Mouse (Mus musculus) thymus, adult 2 months (tissue): ENCODE measurements around the gene Adamts2. TPM values are rescaled to one million over a fixed set of nuclear protein-coding genes. Genes with fewer than 3 reads are reported as not detected.

Experiments used
- DNase-seq: peaks from one replicate; pipeline ENCODE4 v3.0.0; 2021
- H3K27ac ChIP-seq: fragments of 200-500 bp; 2 replicates; pipeline ENCODE4 v1.5.1; 2012; ENCODE audit warnings: low read length, control low read depth; ENCODE audit not compliant: control insufficient read depth, insufficient read depth
- H3K27me3 ChIP-seq: fragments of 200-500 bp; 2 replicates; pipeline ENCODE4 v1.6.1; 2012; ENCODE audit warnings: mild to moderate bottlenecking, low read length, moderate library complexity, mixed read lengths; ENCODE audit not compliant: control insufficient read depth, insufficient read depth
- H3K36me3 ChIP-seq: fragments of 200-500 bp; 2 replicates; pipeline ENCODE4 v1.6.1; 2012; ENCODE audit warnings: mild to moderate bottlenecking, low read length, moderate library complexity; ENCODE audit not compliant: control insufficient read depth, insufficient read depth
- H3K4me1 ChIP-seq: fragments of 200-500 bp; replicated peaks from 2 replicates; pipeline ENCODE4 v1.6.1; 2012; ENCODE audit warnings: low read length; ENCODE audit not compliant: control insufficient read depth, insufficient read depth
- H3K4me3 ChIP-seq: fragments of 200-500 bp; 2 replicates; pipeline ENCODE4 v1.5.1; 2012; ENCODE audit warnings: mild to moderate bottlenecking, low read length, control low read depth, moderate library complexity; ENCODE audit not compliant: control insufficient read depth, insufficient read depth
- CTCF ChIP-seq: fragments of 200-500 bp; IDR thresholded peaks from 2 replicates; pipeline ENCODE4 v1.5.1; 2012; ENCODE audit warnings: mild to moderate bottlenecking, control low read depth, low read length, moderate library complexity, borderline replicate concordance; ENCODE audit not compliant: control insufficient read depth, poor library complexity, insufficient read depth; ENCODE audit errors: extremely low read depth
- POLR2A ChIP-seq: fragments of 200-500 bp; IDR thresholded peaks from 2 replicates; pipeline ENCODE4 v1.6.1; 2012; ENCODE audit warnings: mild to moderate bottlenecking, low read length, control low read depth, moderate library complexity; ENCODE audit not compliant: control insufficient read depth, poor library complexity, insufficient read depth; ENCODE audit errors: extremely low read depth
- WGBS: fragments of 180-500 bp; shearing (Covaris S2); methylation state at CpG from one replicate; pipeline ENCODE4 v1.1.7; 2018; 5-methylcytosine and 5-hydroxymethylcytosine counted together
- polyA plus RNA-seq: library from polyadenylated mRNA; depleted of rRNA; stranded (reverse); fragments of >200 nt; gene quantifications from 2 replicates; pipeline ENCODE4 v1.2.3, GENCODE M21; 2012

Gene Adamts2
- polyA plus RNA-seq, 1 experiment, result 5.5 TPM

DNA sequence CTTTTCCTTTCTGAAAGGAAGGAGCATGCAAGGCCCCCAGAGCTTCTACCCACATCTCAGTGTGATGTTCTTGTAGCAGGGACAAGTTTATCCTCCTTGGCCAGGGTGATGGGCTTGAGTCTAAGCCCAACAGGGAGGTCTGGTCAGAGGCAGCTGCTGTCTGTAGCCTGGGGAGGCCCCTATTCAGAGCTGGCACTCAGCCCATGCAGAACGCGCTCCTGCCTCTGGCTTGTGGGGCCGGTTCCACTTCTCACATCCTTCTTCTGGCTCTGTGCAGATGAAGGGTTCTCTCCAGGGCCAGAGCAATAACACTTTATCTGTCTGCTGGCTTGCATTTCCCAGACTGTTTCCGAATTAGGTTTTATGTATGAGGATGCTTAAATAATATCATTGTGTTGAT lies 44.3 kb downstream of the Adamts2 start:
- Histone ChIP-seq H3K4me1 (no peaks in the 10 kb centered on the region), H3K27ac (no peak overlapping the region), H3K4me3 (no peak overlapping the region), H3K36me3 (no peaks in the 10 kb centered on the region), H3K27me3 (no peaks in the 10 kb centered on the region)
- 63% methylated on average over 4 of the region's 4 CpGs for WGBS
- DNase-seq, result no peak
- TF ChIP-seq CTCF, result no peak
- TF ChIP-seq POLR2A, result no peak

DNA sequence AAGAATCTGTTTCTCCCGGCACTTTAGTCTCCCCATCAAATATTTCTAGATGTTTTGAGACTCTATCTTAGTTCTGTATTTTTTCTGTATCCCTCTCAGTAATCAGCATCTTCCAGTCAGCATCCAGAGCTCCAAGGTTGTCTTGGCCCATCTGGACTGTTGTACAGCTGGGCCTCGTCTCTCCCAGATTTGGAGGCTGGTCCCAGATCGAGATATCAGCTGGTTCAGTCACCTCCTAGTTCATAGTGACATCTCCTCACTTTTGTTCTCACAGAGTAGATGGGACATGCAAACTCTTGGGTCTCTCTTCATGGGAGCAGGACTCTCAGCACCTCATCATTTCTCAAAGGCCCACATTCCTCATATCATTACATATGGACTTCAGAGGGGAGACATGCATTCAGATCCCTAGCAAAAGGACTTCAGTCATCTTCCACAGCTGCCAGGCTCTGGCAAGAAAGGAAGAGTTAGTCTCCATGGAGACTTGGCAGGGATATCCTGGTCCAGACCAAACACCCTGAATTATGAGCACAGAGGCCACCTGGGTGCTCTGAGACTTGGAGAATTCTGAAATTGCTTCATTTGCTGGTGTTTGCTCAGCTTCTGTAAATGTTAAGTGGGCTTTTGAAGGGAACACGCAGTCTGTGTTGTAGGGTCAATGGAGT lies 46.4 kb downstream of the Adamts2 start:
- 92% methylated on average over 4 of the region's 4 CpGs for WGBS
- Histone ChIP-seq H3K27me3 (no peaks in the 10 kb centered on the region), H3K4me3 (no peak overlapping the region), H3K27ac (no peak overlapping the region), H3K4me1 (no peaks in the 10 kb centered on the region), H3K36me3 (no peaks in the 10 kb centered on the region)
- TF ChIP-seq CTCF, result no peak
- no peak for TF ChIP-seq POLR2A
- no peak for DNase-seq

DNA sequence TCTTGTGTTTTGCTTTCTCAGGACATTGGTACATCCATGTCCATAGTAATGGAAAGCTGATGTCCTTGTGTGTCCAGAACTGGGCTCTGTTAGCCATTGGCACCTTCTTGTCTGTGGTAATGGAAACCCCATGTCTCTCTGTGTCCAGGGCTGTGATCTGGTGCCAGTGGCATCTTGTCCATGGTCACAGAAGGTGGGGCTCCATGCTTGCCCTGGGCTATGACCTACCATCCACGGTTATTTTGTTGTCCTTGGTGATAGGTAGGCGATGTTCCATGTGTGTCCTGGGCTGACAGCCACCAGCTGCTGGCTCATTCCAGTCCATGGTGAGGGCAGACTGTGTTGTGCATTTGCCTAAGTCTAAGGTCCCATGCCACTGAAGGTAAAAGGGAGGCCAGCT lies 48.2 kb downstream of the Adamts2 start:
- H3K36me3 ChIP-seq, result no peaks in the 10 kb centered on the region
- TF ChIP-seq POLR2A, result no peak
- TF ChIP-seq CTCF, result no peak
- no peaks in the 10 kb centered on the region for H3K27me3 ChIP-seq
- DNase-seq, result no peak
- no peak overlapping the region for H3K4me3 ChIP-seq
- H3K4me1 ChIP-seq, result no peaks in the 10 kb centered on the region
- 93% methylated on average over 2 of the region's 2 CpGs for WGBS
- H3K27ac ChIP-seq, result no peak overlapping the region

DNA sequence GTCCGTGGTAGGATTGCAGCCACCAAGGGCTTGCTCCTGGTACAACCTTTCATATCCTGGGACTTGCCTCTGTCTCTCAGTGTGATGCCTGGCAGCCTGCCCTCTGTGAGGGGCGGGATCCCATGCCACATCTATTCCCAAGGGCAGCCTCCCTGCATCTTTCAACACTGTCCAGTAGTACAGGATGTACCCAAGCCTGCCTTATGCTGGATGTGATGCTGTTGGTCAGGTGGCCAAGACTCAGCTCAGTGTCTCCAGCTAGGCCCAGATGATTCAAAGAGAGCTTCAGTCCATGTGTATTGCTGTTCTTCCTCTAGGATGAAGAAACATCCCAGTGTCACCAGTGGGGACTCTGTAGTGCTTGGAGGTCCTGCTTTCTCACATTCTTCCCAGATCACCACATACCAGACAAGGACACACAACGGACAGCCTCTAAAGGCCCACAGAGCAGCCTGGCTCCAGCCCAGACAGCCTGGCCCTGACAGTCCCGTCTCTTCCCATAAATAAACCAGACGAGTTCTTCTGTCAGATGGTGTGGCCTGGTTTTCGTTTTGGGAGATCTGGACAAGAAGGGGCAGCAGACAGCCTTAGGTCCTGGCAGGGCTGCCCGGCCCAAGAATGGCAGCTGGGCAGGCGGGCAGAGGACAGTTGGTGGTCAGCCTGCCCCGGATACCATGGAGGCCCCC lies 52.0 kb downstream of the Adamts2 start:
- Histone ChIP-seq H3K36me3 (no peaks in the 10 kb centered on the region), H3K27me3 (no peaks in the 10 kb centered on the region), H3K27ac (no peak overlapping the region), H3K4me3 (no peak overlapping the region), H3K4me1 (no peaks in the 10 kb centered on the region)
- TF ChIP-seq POLR2A (no peak), CTCF (no peak)
- 93% methylated on average over 9 of the region's 9 CpGs for WGBS
- DNase-seq, result no peak

DNA sequence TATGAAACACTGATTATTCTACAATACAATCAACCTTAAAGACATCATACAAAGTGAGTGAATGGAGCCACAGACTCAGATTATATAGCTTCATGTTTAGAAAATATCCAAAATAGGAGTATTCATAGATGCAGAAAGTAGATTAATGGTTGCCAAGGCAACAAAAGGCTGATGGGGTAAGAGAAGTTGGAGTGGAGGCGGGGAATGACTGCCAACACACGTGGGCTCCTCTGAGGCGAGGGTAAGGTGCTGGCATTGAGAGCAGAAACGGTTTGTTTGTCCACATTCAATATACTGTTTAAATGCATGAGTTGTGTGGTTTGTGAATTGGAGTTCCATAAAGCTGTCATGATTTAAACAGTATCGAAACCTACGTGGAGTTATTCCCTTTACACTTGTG lies 56.9 kb downstream of the Adamts2 start:
- DNase-seq, result no peak
- no peaks in the 10 kb centered on the region for H3K36me3 ChIP-seq
- H3K27me3 ChIP-seq, result no peaks in the 10 kb centered on the region
- WGBS, result 86% methylated on average over 6 of the region's 6 CpGs
- H3K27ac ChIP-seq, result no peak overlapping the region
- H3K4me3 ChIP-seq, result no peak overlapping the region
- no peak for TF ChIP-seq CTCF
- TF ChIP-seq POLR2A, result no peak
- no peaks in the 10 kb centered on the region for H3K4me1 ChIP-seq

DNA sequence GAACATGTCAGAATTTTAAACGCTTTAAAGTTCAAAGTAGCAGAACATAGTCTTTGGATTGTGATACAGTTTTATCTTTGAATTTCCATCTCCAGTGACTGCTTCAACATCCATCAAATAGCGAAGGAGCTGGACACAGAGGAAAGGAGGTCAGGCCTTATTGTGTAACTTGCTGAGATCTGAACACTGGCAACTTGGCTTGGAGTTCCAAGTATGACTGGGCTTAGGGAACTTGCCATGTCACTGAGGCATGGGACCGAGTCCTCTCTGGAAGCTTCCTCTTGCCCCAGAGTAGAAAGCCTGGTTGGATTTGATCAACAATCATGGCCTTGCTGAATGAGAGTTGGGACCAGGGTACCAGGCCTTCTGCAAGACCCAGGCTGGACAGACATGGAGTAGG lies 60.3 kb downstream of the Adamts2 start:
- no peak overlapping the region for H3K27ac ChIP-seq
- no peaks in the 10 kb centered on the region for H3K4me1 ChIP-seq
- no peaks in the 10 kb centered on the region for H3K27me3 ChIP-seq
- no peak for DNase-seq
- no peak overlapping the region for H3K4me3 ChIP-seq
- no peaks in the 10 kb centered on the region for H3K36me3 ChIP-seq
- no peak for TF ChIP-seq CTCF
- no peak for TF ChIP-seq POLR2A
- 73% methylated on average over 3 of the region's 3 CpGs for WGBS

DNA sequence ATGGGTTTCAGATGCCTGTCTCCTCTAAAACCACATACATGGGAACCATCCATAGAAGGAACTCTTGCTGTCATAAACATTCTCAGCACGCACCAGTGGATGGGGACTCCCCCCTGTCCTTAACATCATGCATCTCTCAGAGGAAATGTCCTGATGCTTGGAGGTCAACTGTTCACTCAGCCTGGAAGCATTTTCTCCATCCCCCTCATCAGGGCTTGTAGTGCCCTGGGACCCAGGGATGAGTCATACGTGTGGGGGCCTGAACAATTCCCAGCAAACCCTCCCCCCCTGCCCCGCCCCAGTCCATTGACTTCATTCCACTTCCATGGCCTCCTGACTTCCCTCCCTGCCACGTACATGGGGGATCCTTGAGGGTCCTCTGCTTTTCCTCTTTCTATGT lies 62.9 kb downstream of the Adamts2 start:
- 80% methylated on average over 4 of the region's 4 CpGs for WGBS
- Histone ChIP-seq H3K4me1 (no peaks in the 10 kb centered on the region), H3K36me3 (no peaks in the 10 kb centered on the region), H3K27me3 (no peaks in the 10 kb centered on the region), H3K4me3 (no peak overlapping the region), H3K27ac (no peak overlapping the region)
- no peak for DNase-seq
- TF ChIP-seq POLR2A, result no peak
- no peak for TF ChIP-seq CTCF
